Mouse (Mus musculus) liver, embryonic 14.5 days (tissue): ENCODE results near the gene Zfyve16. TPM values are rescaled to one million over a fixed set of nuclear protein-coding genes. Genes with fewer than 3 reads are reported as not detected.

ENCODE experiments used
- ATAC-seq: fragments of 200-750 bp; cut with Nextera tagmentation; 2 replicates; pipeline ENCODE4 v1.8.0; 2017; ENCODE audit warnings: moderate number of reproducible peaks, mild to moderate bottlenecking, moderate library complexity; ENCODE audit not compliant: insufficient read depth
- DNase-seq, 3 experiments: peaks; one replicate each; pipeline ENCODE4 v3.0.0-alpha.2; 2012 to 2013; ENCODE audit warnings: low read depth in 3 of 3, low spot score in 3 of 3
- H3K27ac ChIP-seq: fragments of 300-500 bp; sonication (generic); 2 replicates; pipeline ENCODE4 v1.5.1; 2014; ENCODE audit warnings: moderate library complexity, mild to moderate bottlenecking, control low read depth, inconsistent platforms
- H3K27me3 ChIP-seq: fragments of 300-500 bp; sonication (generic); 2 replicates; pipeline ENCODE4 v1.6.1; 2014; ENCODE audit warnings: mild to moderate bottlenecking, low read length, moderate library complexity; ENCODE audit not compliant: control insufficient read depth, insufficient read depth
- H3K36me3 ChIP-seq: fragments of 300-500 bp; sonication (generic); replicated peaks from 2 replicates; pipeline ENCODE4 v1.6.1; 2014; ENCODE audit warnings: low read depth; ENCODE audit not compliant: control insufficient read depth, insufficient read depth
- H3K4me1 ChIP-seq, 2 experiments: fragments of 200-500 bp in 1 of 2; fragments of 300-500 bp in 1 of 2; sonication (generic) in 1 of 2; replicated peaks; 2 replicates each; pipeline ENCODE4 v1.6.1; 2012 to 2014; ENCODE audit warnings: antibody characterized with exemption in 1 of 2, inconsistent platforms in 1 of 2, low read length in 1 of 2; ENCODE audit not compliant: control insufficient read depth in 2 of 2, insufficient read depth in 2 of 2
- H3K4me2 ChIP-seq: fragments of 300-500 bp; sonication (generic); 2 replicates; pipeline ENCODE4 v1.6.1; 2014; ENCODE audit warnings: low read depth, mild to moderate bottlenecking, control low read depth, moderate library complexity
- H3K4me3 ChIP-seq, 2 experiments: fragments of 200-500 bp in 1 of 2; fragments of 300-500 bp in 1 of 2; sonication (generic) in 1 of 2; 2 replicates each; pipeline ENCODE4 v1.5.1; 2012 to 2014; ENCODE audit warnings: low read depth in 2 of 2, low read length in 2 of 2, mild to moderate bottlenecking in 2 of 2, control low read depth in 1 of 2, inconsistent platforms in 1 of 2, moderate library complexity in 1 of 2; ENCODE audit not compliant: insufficient read depth in 1 of 2
- H3K9ac ChIP-seq: fragments of 300-500 bp; sonication (generic); replicated peaks from 2 replicates; pipeline ENCODE4 v1.6.1; 2014; ENCODE audit warnings: mild to moderate bottlenecking, control low read depth, moderate library complexity
- H3K9me3 ChIP-seq: fragments of 300-500 bp; sonication (generic); 2 replicates; pipeline ENCODE4 v1.6.1; 2016; ENCODE audit warnings: low read length, mixed read lengths; ENCODE audit not compliant: control insufficient read depth
- CTCF ChIP-seq: IDR thresholded peaks from 2 replicates; pipeline ENCODE4 v1.5.1; 2016; ENCODE audit warnings: antibody characterized with exemption, low read depth, control low read depth
- EP300 ChIP-seq: IDR thresholded peaks from 2 replicates; pipeline ENCODE4 v1.6.1; 2016; ENCODE audit warnings: antibody characterized with exemption, low read depth
- WGBS: fragments of 180-500 bp; shearing (Covaris S2); extraction: QIAGEN DNeasy Blood & Tissue Kit; methylation state at CpG from one replicate; pipeline ENCODE4 v1.1.7; 2014; ENCODE audit not compliant: insufficient replicate concordance; 5-methylcytosine and 5-hydroxymethylcytosine counted together
- polyA plus RNA-seq, 2 experiments: library from polyadenylated mRNA; depleted of rRNA in 1 of 2; stranded (reverse) in 1 of 2; unstranded in 1 of 2; fragments of >200 nt; fragmentation: Nextera tagmentation in 1 of 2; extraction: Ambion mirVana in 1 of 2; gene quantifications; 2 replicates each; pipeline versions ENCODE4 v1.2.1 to v1.2.3; 2012 to 2014

The Zfyve16 gene
- polyA plus RNA-seq, 2 experiments = 1.3 to 1.5 TPM

- Histone ChIP-seq H3K4me1 (no peaks in the 10 kb centered on the region), H3K9me3 (no peaks in the 10 kb centered on the region), H3K27me3 (no peaks in the 10 kb centered on the region), H3K36me3 (no peaks in the 10 kb centered on the region), H3K4me3 (no peak overlapping the region), H3K9ac (no peak overlapping the region), H3K27ac (no peak overlapping the region), H3K4me2 (no peak overlapping the region)
- WGBS = 74% methylated on average over 10 of the region's 10 CpGs
- DNase-seq (no peak), ATAC-seq (no peak)
- TF ChIP-seq EP300 = no peak
- no peak for TF ChIP-seq CTCF
Measured at GRCm38 (mm10) chr13:92438656-92439055, 92.0 kb downstream of the Zfyve16 start.

Other genes starting within 250 kb of the Zfyve16 start
- gene Gm20379, start 224.9 kb downstream of the Zfyve16 start, polyA plus RNA-seq (2012; rRNA removed) = not detected in 2 replicates
- gene Gm20379, start 224.9 kb downstream of the Zfyve16 start, polyA plus RNA-seq (2014; fragmentation: Nextera tagmentation; extraction: Ambion mirVana) = 0.15 and 0.19 TPM in 2 replicates
- gene Dhfr, start 176.1 kb downstream of the Zfyve16 start, polyA plus RNA-seq (2012; rRNA removed) = 5.9 and 11.4 TPM in 2 replicates
- gene Dhfr, start 176.1 kb downstream of the Zfyve16 start, polyA plus RNA-seq (2014; fragmentation: Nextera tagmentation; extraction: Ambion mirVana) = 18.9 and 19.2 TPM in 2 replicates
- 5.6 and 10.0 TPM in 2 replicates for gene Msh3, start 175.9 kb downstream of the Zfyve16 start, polyA plus RNA-seq (2012; rRNA removed)
- 11.1 and 11.5 TPM in 2 replicates for gene Msh3, start 175.9 kb downstream of the Zfyve16 start, polyA plus RNA-seq (2014; fragmentation: Nextera tagmentation; extraction: Ambion mirVana)
- not detected in 2 replicates for gene Ankrd34b, start 105.0 kb downstream of the Zfyve16 start, polyA plus RNA-seq (2012; rRNA removed)
- gene Ankrd34b, start 105.0 kb downstream of the Zfyve16 start, polyA plus RNA-seq (2014; fragmentation: Nextera tagmentation; extraction: Ambion mirVana) = not detected in 2 replicates
- 1.4 TPM in 2 replicates for gene Fam151b, start 46.9 kb downstream of the Zfyve16 start, polyA plus RNA-seq (2012; rRNA removed)
- gene Fam151b, start 46.9 kb downstream of the Zfyve16 start, polyA plus RNA-seq (2014; fragmentation: Nextera tagmentation; extraction: Ambion mirVana) = not detected in 2 replicates
- gene Spz1, start 45.3 kb upstream of the Zfyve16 start, polyA plus RNA-seq (2012; rRNA removed) = not detected in 2 replicates
- gene Spz1, start 45.3 kb upstream of the Zfyve16 start, polyA plus RNA-seq (2014; fragmentation: Nextera tagmentation; extraction: Ambion mirVana) = not detected in 2 replicates
- 15.2 and 17.9 TPM in 2 replicates for gene Serinc5, start 80.2 kb upstream of the Zfyve16 start, polyA plus RNA-seq (2012; rRNA removed)
- 14.2 and 16.8 TPM in 2 replicates for gene Serinc5, start 80.2 kb upstream of the Zfyve16 start, polyA plus RNA-seq (2014; fragmentation: Nextera tagmentation; extraction: Ambion mirVana)